Comparison of ENCODE assay signal across 8 mouse cellular contexts in the genomic region with DNA sequence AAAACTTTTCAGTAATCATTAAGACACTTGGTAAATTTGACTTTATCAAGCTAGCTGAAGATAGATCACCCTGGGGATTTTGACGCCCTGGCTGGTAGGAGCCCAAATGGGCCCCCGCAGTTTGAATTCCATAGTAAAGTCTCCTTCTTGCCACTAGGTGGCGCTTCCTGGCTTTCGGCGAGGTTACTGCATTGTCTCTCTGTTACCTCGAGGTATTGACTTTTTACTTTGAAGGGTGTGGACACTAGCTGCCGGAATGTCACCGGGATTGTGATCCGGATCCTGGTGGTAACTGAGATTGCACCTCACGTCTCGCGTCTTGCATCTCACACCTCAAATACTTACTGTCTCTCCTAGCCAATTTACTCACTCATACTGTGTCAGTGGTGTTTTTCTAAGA. TPM values are rescaled to one million over a fixed set of nuclear protein-coding genes. Genes with fewer than 3 reads are reported as not detected.
DNase-seq lines count a peak whose midpoint lies in the region; ATAC-seq and TF ChIP-seq lines count a peak whose summit lies in the region.

No protein-coding gene starts in this region.

- H3K9me3 ChIP-seq in lung, postnatal 0 days (ENCODE audit: low read length) = no peaks in the 10 kb centered on the region

- ATAC-seq in frontal cortex, adult (ENCODE audit: low TSS enrichment) = peak; percentile 98
- peak; percentile 76 for ATAC-seq in lung, postnatal 0 days

- no peak overlapping the region for H3K27ac ChIP-seq in lung, postnatal 0 days (ENCODE audit: low read length)
- no peak overlapping the region for H3K27ac ChIP-seq in olfactory bulb, adult 2 months (ENCODE audit: insufficient read depth, low read depth, low read length)

- no peaks in the 10 kb centered on the region for H3K36me3 ChIP-seq in lung, postnatal 0 days (ENCODE audit: insufficient read depth, low read length)

- no peak for TF ChIP-seq POLR2A in olfactory bulb, adult 2 months (IDR thresholded peaks at IDR 0.05; ENCODE audit: insufficient read depth, low read depth, low read length)

- no peak for DNase-seq in frontal cortex, postnatal 14 days (ENCODE audit: low spot score in 2 of 2)
- peak; percentile 63 for DNase-seq in T-cell, adult 2 months (ENCODE audit: low spot score)
- peak; percentile 77 for DNase-seq in embryo, embryonic 10 days (ENCODE audit: low spot score)
- peak; percentile 50 to 62 for DNase-seq in heart, adult 9 months (ENCODE audit: low spot score in 2 of 2)
- peak; percentile 57 for DNase-seq in kidney, adult 9 months
- DNase-seq in lung, postnatal 0 days (ENCODE audit: low spot score) = peak; percentile 87

- TF ChIP-seq EP300 in lung, postnatal 0 days (IDR thresholded peaks at IDR 0.05) = no peak

- no peaks in the 10 kb centered on the region for H3K27me3 ChIP-seq in lung, postnatal 0 days (replicated peaks; ENCODE audit: insufficient read depth, low read length)

- WGBS in lung, postnatal 0 days = under 1% methylated on average over 12 of the region's 12 CpGs
- WGBS in olfactory bulb, adult 2 months = 9% methylated on average over 12 of the region's 12 CpGs

- H3K4me1 ChIP-seq in lung, postnatal 0 days (ENCODE audit: insufficient read depth, low read depth, low read length) = no peaks in the 10 kb centered on the region
- peaks cover 7% of the 10 kb centered on the region for H3K4me1 ChIP-seq in olfactory bulb, adult 2 months (ENCODE audit: control insufficient read depth, insufficient read depth, low read length)

- H3K4me3 ChIP-seq in lung, postnatal 0 days (ENCODE audit: low read depth, low read length) = no peak overlapping the region
- no peak overlapping the region for H3K4me3 ChIP-seq in olfactory bulb, adult 2 months (ENCODE audit: insufficient read depth, low read depth, low read length)

- no peak overlapping the region for H3K9ac ChIP-seq in lung, postnatal 0 days (replicated peaks; ENCODE audit: low read depth)

- TF ChIP-seq CTCF in lung, postnatal 0 days (IDR thresholded peaks at IDR 0.05) = peak; percentile 89
- peak; percentile 65 for TF ChIP-seq CTCF in olfactory bulb, adult 2 months (IDR thresholded peaks at IDR 0.05; ENCODE audit: insufficient read depth, low read depth, low read length)

- H3K4me2 ChIP-seq in lung, postnatal 0 days (replicated peaks; ENCODE audit: low read depth, low read length) = no peak overlapping the region

RNA-seq across cellular contexts. Expression of a gene that starts 22.6 kb away (rescaled TPM):
- 13.4 and 14.1 TPM in 2 replicates for polyA plus RNA-seq in lung, postnatal 0 days (2015; fragmentation: Nextera tagmentation; extraction: Ambion mirVana)
- 262 TPM in 1 of 2 replicates, not detected in the other for polyA plus RNA-seq in olfactory bulb, adult 2 months (2012; ENCODE audit: insufficient read depth, insufficient read length, low replicate concordance, missing spikeins)

RNA-seq across cellular contexts. Expression of a gene that starts 23.3 kb away (rescaled TPM):
- 4.2 and 4.6 TPM in 2 replicates for polyA plus RNA-seq in lung, postnatal 0 days (2015; fragmentation: Nextera tagmentation; extraction: Ambion mirVana)
- not detected in 2 replicates for polyA plus RNA-seq in olfactory bulb, adult 2 months (2012; ENCODE audit: insufficient read depth, insufficient read length, low replicate concordance, missing spikeins)

Comparison
In these comparisons a context has a peak if more than half of its experiments do, and no peak if none do; other contexts are left out.
1. DNase-seq: peak in T-cell, adult 2 months (single experiment), embryo, embryonic 10 days (single experiment), heart, adult 9 months (2 of 2), kidney, adult 9 months (single experiment) and lung, postnatal 0 days (single experiment); none in frontal cortex, postnatal 14 days (0 of 2).